Comparison of ENCODE assay signal across 10 mouse cellular contexts in the genomic region with DNA sequence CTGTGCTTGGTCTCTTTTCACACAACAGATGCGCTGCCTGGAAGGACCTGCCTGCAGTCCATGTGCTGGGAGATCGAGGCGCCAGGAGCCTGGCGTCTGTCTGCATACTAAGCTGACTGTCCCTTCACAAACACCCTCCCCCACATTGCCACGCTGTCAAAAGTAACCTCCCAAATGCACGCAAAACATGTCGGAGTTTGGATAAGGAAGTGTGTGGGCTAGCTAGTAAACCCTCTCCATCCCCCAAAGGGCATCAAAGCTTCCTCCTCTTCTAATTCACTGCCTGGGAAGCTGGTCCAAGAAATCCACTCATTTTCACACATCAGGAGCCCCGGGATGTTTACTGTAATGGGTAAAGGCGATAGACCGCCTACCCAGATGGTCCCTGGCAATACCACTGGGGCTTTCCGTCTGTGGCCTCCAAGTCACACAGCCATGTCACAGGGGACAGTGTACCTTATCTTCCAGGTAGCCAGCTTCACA. TPM values are rescaled to one million over a fixed set of nuclear protein-coding genes. Genes with fewer than 3 reads are reported as not detected.
DNase-seq lines count a peak whose midpoint lies in the region; ATAC-seq lines count a peak whose summit lies in the region.
"Had no signal": no experiment of that assay in that cellular context is flagged by ENCODE, and none has a peak within 500 bp of the region (broad histone marks: within the 10 kb centered on the region; RNA-seq: fewer than 3 reads in every experiment).

No protein-coding gene starts in this region.

- H3K36me3 ChIP-seq in forebrain, embryonic 12.5 days (replicated peaks), result no peaks in the 10 kb centered on the region
- no peaks in the 10 kb centered on the region for H3K36me3 ChIP-seq in forebrain, embryonic 11.5 days (ENCODE audit: control insufficient read depth, insufficient read depth, low read length)
- H3K36me3 ChIP-seq in forebrain, embryonic 14.5 days (ENCODE audit: control insufficient read depth, insufficient read depth, low read length), result no peaks in the 10 kb centered on the region
- peaks cover 16% of the 10 kb centered on the region for H3K36me3 ChIP-seq in limb, embryonic 10.5 days
- no peaks in the 10 kb centered on the region for H3K36me3 ChIP-seq in intestine, embryonic 16.5 days (ENCODE audit: control insufficient read depth, insufficient read depth, low read length)

- peaks cover 72% of the 10 kb centered on the region for H3K4me1 ChIP-seq in forebrain, embryonic 12.5 days
- H3K4me1 ChIP-seq in forebrain, embryonic 11.5 days (replicated peaks; ENCODE audit: control insufficient read depth, insufficient read depth, low read length), result peaks cover 21% of the 10 kb centered on the region
- peaks cover 67% of the 10 kb centered on the region for H3K4me1 ChIP-seq in forebrain, embryonic 14.5 days (ENCODE audit: control insufficient read depth, insufficient read depth, low read length)
- H3K4me1 ChIP-seq in limb, embryonic 10.5 days, result peaks cover 75% of the 10 kb centered on the region
- H3K4me1 ChIP-seq in intestine, embryonic 16.5 days (ENCODE audit: control insufficient read depth, insufficient read depth, low read length), result peaks cover 6% of the 10 kb centered on the region

- peak overlapping the region; percentile 81 for H3K27ac ChIP-seq in forebrain, embryonic 12.5 days
- no peak overlapping the region for H3K27ac ChIP-seq in forebrain, embryonic 11.5 days (ENCODE audit: low read depth, low read length)
- H3K27ac ChIP-seq in forebrain, embryonic 14.5 days (ENCODE audit: low read depth, low read length), result peak overlapping the region; percentile 88
- peak overlapping the region; percentile 1; the same call in 1 of the 2 replicates for H3K27ac ChIP-seq in limb, embryonic 10.5 days
- no peak overlapping the region for H3K27ac ChIP-seq in intestine, embryonic 16.5 days (ENCODE audit: low read length)

- no peaks in the 10 kb centered on the region for H3K27me3 ChIP-seq in forebrain, embryonic 12.5 days
- no peaks in the 10 kb centered on the region for H3K27me3 ChIP-seq in forebrain, embryonic 11.5 days (ENCODE audit: control insufficient read depth, insufficient read depth, low read length)
- no peaks in the 10 kb centered on the region for H3K27me3 ChIP-seq in forebrain, embryonic 14.5 days (replicated peaks; ENCODE audit: control insufficient read depth, insufficient read depth, low read length)
- H3K27me3 ChIP-seq in limb, embryonic 10.5 days (ENCODE audit: low read depth, poor library complexity, severe bottlenecking), result no peaks in the 10 kb centered on the region
- no peaks in the 10 kb centered on the region for H3K27me3 ChIP-seq in intestine, embryonic 16.5 days (replicated peaks; ENCODE audit: control insufficient read depth, insufficient read depth, low read length)

- H3K9me3 ChIP-seq in forebrain, embryonic 12.5 days, result no peaks in the 10 kb centered on the region
- no peaks in the 10 kb centered on the region for H3K9me3 ChIP-seq in forebrain, embryonic 11.5 days (ENCODE audit: control insufficient read depth, low read length)
- no peaks in the 10 kb centered on the region for H3K9me3 ChIP-seq in forebrain, embryonic 14.5 days (replicated peaks; ENCODE audit: control insufficient read depth, low read length)
- no peaks in the 10 kb centered on the region for H3K9me3 ChIP-seq in limb, embryonic 10.5 days (replicated peaks)
- no peaks in the 10 kb centered on the region for H3K9me3 ChIP-seq in intestine, embryonic 16.5 days (ENCODE audit: control insufficient read depth, low read length)

- no peak overlapping the region for H3K9ac ChIP-seq in forebrain, embryonic 12.5 days
- H3K9ac ChIP-seq in forebrain, embryonic 11.5 days (ENCODE audit: low read length), result no peak overlapping the region
- H3K9ac ChIP-seq in forebrain, embryonic 14.5 days (ENCODE audit: low read length), result peak overlapping the region; percentile 33
- H3K9ac ChIP-seq in intestine, embryonic 16.5 days (ENCODE audit: low read depth, low read length), result no peak overlapping the region

- DNase-seq in forebrain, embryonic 11.5 days (ENCODE audit: low spot score), result no peak
- peak; percentile 40 to 55 for DNase-seq in layer of hippocampus, postnatal 10 days (ENCODE audit: low spot score in 2 of 2)
- no peak for DNase-seq in layer of hippocampus, adult 11-12 months (ENCODE audit: low spot score)
- peak; percentile 78 for DNase-seq in forebrain, embryonic 14.5 days (ENCODE audit: low spot score)
- no peak for DNase-seq in limb, embryonic 10.5 days (ENCODE audit: low spot score)
- DNase-seq in adrenal gland, adult 8-10 months, result no peak
- DNase-seq: gastrocnemius, postnatal 10 days; thymus, postnatal 36 days had no signal

- no peak overlapping the region for H3K4me3 ChIP-seq in forebrain, embryonic 12.5 days (replicated peaks)
- no peak overlapping the region for H3K4me3 ChIP-seq in forebrain, embryonic 11.5 days (ENCODE audit: low read depth, low read length)
- no peak overlapping the region for H3K4me3 ChIP-seq in forebrain, embryonic 14.5 days (ENCODE audit: low read depth, low read length)
- H3K4me3 ChIP-seq in limb, embryonic 10.5 days, result no peak overlapping the region
- no peak overlapping the region for H3K4me3 ChIP-seq in intestine, embryonic 16.5 days (ENCODE audit: low read length)

- no peak overlapping the region for H3K4me2 ChIP-seq in forebrain, embryonic 12.5 days
- H3K4me2 ChIP-seq in forebrain, embryonic 11.5 days (ENCODE audit: low read depth, low read length, severe bottlenecking), result no peak overlapping the region
- peak overlapping the region; percentile 10; the same call in 1 of the 2 replicates for H3K4me2 ChIP-seq in forebrain, embryonic 14.5 days (ENCODE audit: low read length)
- H3K4me2 ChIP-seq in intestine, embryonic 16.5 days (ENCODE audit: low read depth, low read length), result no peak overlapping the region

- WGBS in forebrain, embryonic 12.5 days, result 76% methylated on average over 11 of the region's 11 CpGs
- WGBS in forebrain, embryonic 11.5 days, result 84% methylated on average over 11 of the region's 11 CpGs
- 36% methylated on average over 11 of the region's 11 CpGs for WGBS in forebrain, embryonic 14.5 days
- 72% methylated on average over 11 of the region's 11 CpGs for WGBS in limb, embryonic 10.5 days
- 61% methylated on average over 11 of the region's 11 CpGs for WGBS in intestine, embryonic 16.5 days

- ATAC-seq in forebrain, embryonic 12.5 days (ENCODE audit: low FRiP score), result no peak
- ATAC-seq in forebrain, embryonic 11.5 days (replicated peaks; ENCODE audit: low FRiP score), result no peak
- ATAC-seq in forebrain, embryonic 14.5 days, result peak; percentile 49; the same call in 1 of the 2 replicates
- no peak for ATAC-seq in intestine, embryonic 16.5 days

RNA-seq across cellular contexts. Expression of a gene that starts 6.2 kb away (rescaled TPM):
- 15.8 and 17.8 TPM in 2 replicates for polyA plus RNA-seq in forebrain, embryonic 12.5 days (2016; fragmentation: Nextera tagmentation; extraction: Ambion mirVana)
- 13.7 and 17.0 TPM in 2 replicates for polyA plus RNA-seq in forebrain, embryonic 11.5 days (2014; fragmentation: Nextera tagmentation; extraction: Ambion mirVana)
- total RNA-seq in layer of hippocampus, postnatal 10 days (2021), result 10 to 100 TPM; 15.3 to 20.1 TPM
- polyA plus RNA-seq in forebrain, embryonic 14.5 days (2014; fragmentation: Nextera tagmentation; extraction: Ambion mirVana), result 12.8 and 14.0 TPM in 2 replicates
- polyA plus RNA-seq in limb, embryonic 10.5 days (2016; fragmentation: Nextera tagmentation; extraction: Ambion mirVana), result 16.2 and 21.4 TPM in 2 replicates
- total RNA-seq in adrenal gland, adult 8-10 months (2022), result 10 to 100 TPM; 11.0 to 18.0 (median 14.2) TPM
- polyA plus RNA-seq in intestine, embryonic 16.5 days (2015; fragmentation: Nextera tagmentation; extraction: Ambion mirVana), result 10.2 and 12.4 TPM in 2 replicates

RNA-seq across cellular contexts. Expression of a gene that starts 50.2 kb away (rescaled TPM):
- polyA plus RNA-seq in forebrain, embryonic 12.5 days (2016; fragmentation: Nextera tagmentation; extraction: Ambion mirVana), result 154 and 166 TPM in 2 replicates
- polyA plus RNA-seq in forebrain, embryonic 11.5 days (2014; fragmentation: Nextera tagmentation; extraction: Ambion mirVana), result 144 and 150 TPM in 2 replicates
- total RNA-seq in layer of hippocampus, postnatal 10 days (2021), result 10 to 100 TPM; 86.9 to 93.1 TPM
- polyA plus RNA-seq in forebrain, embryonic 14.5 days (2014; fragmentation: Nextera tagmentation; extraction: Ambion mirVana), result 116 and 138 TPM in 2 replicates
- polyA plus RNA-seq in limb, embryonic 10.5 days (2016; fragmentation: Nextera tagmentation; extraction: Ambion mirVana), result 124 and 134 TPM in 2 replicates
- total RNA-seq in adrenal gland, adult 8-10 months (2022), result 100 to 1,000 TPM; 108 to 175 (median 150) TPM
- polyA plus RNA-seq in intestine, embryonic 16.5 days (2015; fragmentation: Nextera tagmentation; extraction: Ambion mirVana), result 85.9 and 92.7 TPM in 2 replicates

Comparison
In these comparisons a context has a peak if more than half of its experiments do, and no peak if none do; other contexts are left out.
1. H3K27ac ChIP-seq: peak in forebrain, embryonic 12.5 days (single experiment), forebrain, embryonic 14.5 days (single experiment) and limb, embryonic 10.5 days (single experiment); none in forebrain, embryonic 11.5 days (single experiment) and intestine, embryonic 16.5 days (single experiment).
2. DNase-seq: peak in layer of hippocampus, postnatal 10 days (2 of 2) and forebrain, embryonic 14.5 days (single experiment); none in forebrain, embryonic 11.5 days (single experiment), layer of hippocampus, adult 11-12 months (single experiment), limb, embryonic 10.5 days (single experiment) and adrenal gland, adult 8-10 months (single experiment).